Mouse (Mus musculus): ENCODE measurements around the gene Runx2. TPM values are rescaled to one million over a fixed set of nuclear protein-coding genes. Genes with fewer than 3 reads are reported as not detected.

Runx2 gene
- polyA plus RNA-seq, 1 experiment from 2014 or later, result 4.0 TPM

DNA sequence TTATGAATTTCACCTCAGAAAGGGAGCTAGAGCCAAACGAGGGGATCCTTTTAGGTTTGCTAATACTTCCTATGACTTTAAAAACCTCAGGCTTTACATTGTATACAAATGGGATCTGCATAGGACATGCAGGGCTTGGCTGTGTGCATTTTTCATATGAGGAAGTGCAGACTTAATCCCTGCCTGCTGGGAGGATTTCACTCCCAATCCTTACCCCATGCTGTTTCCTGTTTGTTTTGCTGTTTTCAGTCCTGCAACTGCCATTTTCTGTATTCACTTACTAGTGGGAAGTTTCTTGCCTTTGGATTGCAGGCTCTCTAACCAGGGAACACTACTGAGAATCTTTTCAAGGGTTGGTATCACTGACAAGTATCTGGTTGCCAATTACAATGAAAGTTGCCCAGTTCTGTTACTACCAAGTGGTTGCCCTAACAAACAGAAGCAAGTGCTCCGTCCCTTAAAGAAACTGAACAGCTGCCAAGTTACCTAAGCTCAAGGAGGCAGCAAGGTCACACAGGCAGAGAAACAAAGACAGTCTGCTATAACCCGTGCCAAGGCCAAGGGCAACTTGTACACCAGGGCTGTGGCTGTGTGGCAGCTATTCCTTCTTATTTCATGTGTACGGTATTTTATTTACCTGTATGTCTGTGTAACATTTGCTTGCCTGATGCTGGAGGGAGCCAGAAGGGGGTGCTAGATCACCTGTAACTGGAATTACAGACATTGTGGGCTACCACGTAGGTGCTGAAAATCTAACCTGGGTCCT is 25.4 kb downstream of the Runx2 start:
- no peak overlapping the region for H3K4me3 ChIP-seq (replicated peaks; ENCODE audit: low read depth, low read length)
- peaks cover 4% of the 10 kb centered on the region; the same call in 1 of the 2 replicates for H3K36me3 ChIP-seq (ENCODE audit: insufficient read depth, low read length)
- WGBS, result 81% methylated on average over 5 of the region's 5 CpGs
- TF ChIP-seq CTCF (IDR thresholded peaks at IDR 0.05; ENCODE audit: low read depth), result 0 out of 2 replicates have a peak, but pooled peaks have one; percentile 17
- no peak overlapping the region for H3K9ac ChIP-seq (ENCODE audit: low read depth, low read length)
- no peaks in the 10 kb centered on the region for H3K27me3 ChIP-seq (ENCODE audit: insufficient read depth, low read length)
- H3K27ac ChIP-seq, result no peak overlapping the region
- DNase-seq (ENCODE audit: low spot score) (no peak), ATAC-seq (replicated peaks; ENCODE audit: low FRiP score, low read depth) (no peak)
- H3K4me2 ChIP-seq (ENCODE audit: low read length), result no peak overlapping the region
- H3K9me3 ChIP-seq (replicated peaks; ENCODE audit: low read length), result no peaks in the 10 kb centered on the region
- no peaks in the 10 kb centered on the region for H3K4me1 ChIP-seq (replicated peaks; ENCODE audit: insufficient read depth, low read length)

DNA sequence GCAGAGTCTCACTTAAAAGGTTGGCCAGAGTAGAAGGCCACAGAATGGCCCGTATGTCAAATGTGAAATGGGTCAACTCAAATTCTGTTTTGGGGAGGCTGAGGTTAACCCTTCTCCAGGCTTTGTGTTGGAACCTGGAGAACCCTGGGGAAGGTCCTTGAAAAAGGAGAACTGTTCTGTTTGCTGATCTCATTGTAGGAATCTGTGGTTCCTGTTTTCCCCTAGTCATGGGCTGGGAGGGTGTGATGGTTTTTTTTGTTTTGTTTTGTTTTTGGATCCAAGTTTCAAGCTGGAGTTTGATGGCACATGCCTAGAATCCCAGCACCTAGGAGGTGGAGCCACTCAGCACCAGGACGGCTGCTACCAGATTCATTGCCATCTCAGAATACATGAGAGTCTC is 31.5 kb downstream of the Runx2 start:
- Histone ChIP-seq H3K27me3 (ENCODE audit: insufficient read depth, low read length) (no peaks in the 10 kb centered on the region), H3K9ac (ENCODE audit: low read depth, low read length) (no peak overlapping the region)
- WGBS, result 77% methylated on average over 2 of the region's 2 CpGs

DNA sequence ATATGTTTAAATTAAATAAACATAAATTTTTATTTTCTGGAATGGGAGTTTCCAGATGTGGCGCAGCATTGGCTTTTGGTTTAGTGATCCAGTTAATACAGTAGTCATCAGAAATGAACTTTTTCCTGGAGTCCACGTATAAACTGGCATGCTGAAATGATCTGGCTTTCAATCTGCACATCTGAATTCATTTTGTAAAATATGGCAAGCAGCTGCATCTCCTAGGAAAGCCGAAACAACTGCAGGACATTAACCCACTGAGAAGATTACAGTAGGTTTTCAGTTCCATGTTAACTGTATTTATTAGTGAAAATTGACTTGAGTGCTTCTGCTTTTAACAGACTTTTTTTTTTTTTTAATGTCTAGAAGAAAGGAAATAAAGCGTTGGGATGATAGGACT is 32.2 kb downstream of the Runx2 start:
- Histone ChIP-seq H3K27ac (no peak overlapping the region), H3K4me1 (replicated peaks; ENCODE audit: insufficient read depth, low read length) (0 out of 2 replicates have a peak, but pooled peaks cover 3% of the 10 kb centered on the region), H3K9me3 (replicated peaks; ENCODE audit: low read length) (no peaks in the 10 kb centered on the region), H3K36me3 (ENCODE audit: insufficient read depth, low read length) (no peaks in the 10 kb centered on the region), H3K4me2 (ENCODE audit: low read length) (no peak overlapping the region), H3K27me3 (ENCODE audit: insufficient read depth, low read length) (no peaks in the 10 kb centered on the region), H3K4me3 (replicated peaks; ENCODE audit: low read depth, low read length) (no peak overlapping the region), H3K9ac (ENCODE audit: low read depth, low read length) (no peak overlapping the region)
- no peak for TF ChIP-seq CTCF (IDR thresholded peaks at IDR 0.05; ENCODE audit: low read depth)
- no peak for DNase-seq (ENCODE audit: low spot score)
- no peak for ATAC-seq (replicated peaks; ENCODE audit: low FRiP score, low read depth)
- WGBS, result 91% methylated on average over 4 of the region's 4 CpGs

More for the DNA sequence above, 31.5 kb downstream of the Runx2 start:
- Histone ChIP-seq H3K4me3 (replicated peaks; ENCODE audit: low read depth, low read length) (no peak overlapping the region), H3K4me2 (ENCODE audit: low read length) (no peak overlapping the region), H3K4me1 (replicated peaks; ENCODE audit: insufficient read depth, low read length) (0 out of 2 replicates have a peak, but pooled peaks cover 1% of the 10 kb centered on the region), H3K27ac (no peak overlapping the region), H3K36me3 (ENCODE audit: insufficient read depth, low read length) (no peaks in the 10 kb centered on the region), H3K9me3 (replicated peaks; ENCODE audit: low read length) (no peaks in the 10 kb centered on the region)
- no peak for DNase-seq (ENCODE audit: low spot score)
- no peak for ATAC-seq (replicated peaks; ENCODE audit: low FRiP score, low read depth)
- no peak for TF ChIP-seq CTCF (IDR thresholded peaks at IDR 0.05; ENCODE audit: low read depth)

DNA sequence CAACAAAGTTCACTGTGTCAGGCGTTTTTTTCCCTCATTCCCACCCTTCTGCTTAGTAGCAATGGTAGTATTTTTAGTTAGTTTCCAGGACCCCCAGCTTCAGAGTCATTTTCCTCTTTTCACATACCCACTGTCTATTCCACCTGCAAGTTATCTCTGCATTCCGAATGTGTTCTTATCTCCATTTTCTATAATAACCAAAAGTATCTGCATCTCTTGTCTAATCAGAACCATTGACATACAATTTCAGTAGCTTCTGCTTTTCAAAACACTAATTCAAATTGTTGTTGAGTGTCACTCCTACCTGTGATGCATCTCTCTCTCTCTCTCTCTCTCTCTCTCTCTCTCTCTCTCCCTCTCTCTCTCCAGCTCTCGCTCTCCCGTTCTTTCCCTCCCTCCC is 34.2 kb downstream of the Runx2 start:
- no peak for TF ChIP-seq CTCF (IDR thresholded peaks at IDR 0.05; ENCODE audit: low read depth)
- no peak overlapping the region for H3K27ac ChIP-seq
- H3K4me1 ChIP-seq (replicated peaks; ENCODE audit: insufficient read depth, low read length), result 0 out of 2 replicates have a peak, but pooled peaks cover 3% of the 10 kb centered on the region
- H3K4me2 ChIP-seq (ENCODE audit: low read length), result no peak overlapping the region
- no peak for ATAC-seq (replicated peaks; ENCODE audit: low FRiP score, low read depth)
- no peaks in the 10 kb centered on the region for H3K9me3 ChIP-seq (replicated peaks; ENCODE audit: low read length)
- no peaks in the 10 kb centered on the region for H3K27me3 ChIP-seq (ENCODE audit: insufficient read depth, low read length)
- WGBS, result 61% methylated on average over 4 of the region's 4 CpGs
- H3K9ac ChIP-seq (ENCODE audit: low read depth, low read length), result no peak overlapping the region
- DNase-seq (ENCODE audit: low spot score), result no peak
- H3K36me3 ChIP-seq (ENCODE audit: insufficient read depth, low read length), result no peaks in the 10 kb centered on the region
- no peak overlapping the region for H3K4me3 ChIP-seq (replicated peaks; ENCODE audit: low read depth, low read length)

DNA sequence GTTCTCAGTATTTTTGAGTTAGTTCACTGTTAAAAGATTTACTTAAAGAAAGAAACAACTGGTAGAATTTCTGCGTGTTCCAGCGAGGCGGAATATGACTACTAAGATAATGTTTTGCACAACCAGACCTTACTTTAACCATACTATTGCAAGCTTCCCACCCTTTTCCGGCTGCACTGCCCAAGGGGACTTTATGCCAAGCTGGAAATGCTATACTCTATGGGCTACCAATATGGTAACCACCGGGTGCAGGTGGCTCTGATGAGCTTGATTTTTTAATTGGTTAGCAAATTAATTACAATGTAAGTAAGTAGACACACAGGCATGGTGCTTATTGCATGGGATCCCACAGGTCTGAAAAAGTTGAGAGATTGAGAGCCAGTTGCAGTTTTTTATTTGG is 36.5 kb downstream of the Runx2 start:
- H3K4me1 ChIP-seq (replicated peaks; ENCODE audit: insufficient read depth, low read length), result 0 out of 2 replicates have a peak, but pooled peaks cover 3% of the 10 kb centered on the region
- H3K27ac ChIP-seq, result no peak overlapping the region
- H3K27me3 ChIP-seq (ENCODE audit: insufficient read depth, low read length), result no peaks in the 10 kb centered on the region
- no peaks in the 10 kb centered on the region for H3K9me3 ChIP-seq (replicated peaks; ENCODE audit: low read length)
- peak overlapping the region; percentile 97; the same call in 1 of the 2 replicates for H3K4me3 ChIP-seq (replicated peaks; ENCODE audit: low read depth, low read length)
- DNase-seq (ENCODE audit: low spot score) (no peak), ATAC-seq (replicated peaks; ENCODE audit: low FRiP score, low read depth) (no peak)
- WGBS, result 63% methylated on average over 5 of the region's 5 CpGs
- H3K36me3 ChIP-seq (ENCODE audit: insufficient read depth, low read length), result no peaks in the 10 kb centered on the region
- peak overlapping the region; percentile 85 for H3K4me2 ChIP-seq (ENCODE audit: low read length)
- H3K9ac ChIP-seq (ENCODE audit: low read depth, low read length), result no peak overlapping the region
- no peak for TF ChIP-seq CTCF (IDR thresholded peaks at IDR 0.05; ENCODE audit: low read depth)

DNA sequence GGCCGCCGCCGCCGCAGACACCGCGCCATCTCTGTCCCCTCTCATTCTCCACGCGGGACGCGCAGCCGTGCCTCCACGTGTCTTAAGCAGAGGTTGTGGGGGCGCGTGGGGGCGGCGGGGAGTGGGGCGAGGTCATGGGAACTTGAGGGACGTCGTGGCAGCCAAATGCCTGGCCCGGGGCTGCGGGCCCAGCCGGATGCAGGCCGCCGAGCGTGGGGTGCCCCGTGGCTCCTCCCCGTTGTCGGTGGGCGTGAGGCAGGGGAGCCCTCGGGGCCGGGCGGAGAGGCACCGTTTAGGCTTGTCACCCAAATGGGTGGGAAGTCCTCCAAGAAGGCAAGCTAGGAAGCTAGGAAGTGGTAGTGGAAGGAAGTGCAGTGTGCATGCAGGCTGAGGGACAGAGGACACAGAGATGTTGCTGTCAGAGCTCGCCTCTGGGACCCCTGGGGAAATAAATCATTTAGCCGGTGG is 37.2 kb downstream of the Runx2 start:
- Histone ChIP-seq H3K4me2 (ENCODE audit: low read length) (peak overlapping the region; percentile 85), H3K9ac (ENCODE audit: low read depth, low read length) (peak overlapping the region; percentile 93), H3K4me1 (replicated peaks; ENCODE audit: insufficient read depth, low read length) (0 out of 2 replicates have a peak, but pooled peaks cover 3% of the 10 kb centered on the region), H3K36me3 (ENCODE audit: insufficient read depth, low read length) (no peaks in the 10 kb centered on the region), H3K9me3 (replicated peaks; ENCODE audit: low read length) (no peaks in the 10 kb centered on the region), H3K27ac (peak overlapping the region; percentile 92), H3K27me3 (ENCODE audit: insufficient read depth, low read length) (no peaks in the 10 kb centered on the region), H3K4me3 (replicated peaks; ENCODE audit: low read depth, low read length) (peak overlapping the region; percentile 97)
- WGBS, result under 1% methylated on average over 33 of the region's 35 CpGs
- ATAC-seq (replicated peaks; ENCODE audit: low FRiP score, low read depth), result peak; percentile 83
- peak; percentile 82 for DNase-seq (ENCODE audit: low spot score)
- no peak for TF ChIP-seq CTCF (IDR thresholded peaks at IDR 0.05; ENCODE audit: low read depth)

Measured in kidney, postnatal 0 days (tissue).